Mouse (Mus musculus) embryonic facial prominence, embryonic 15.5 days (tissue): ENCODE data around the gene Taf5. TPM values are rescaled to one million over a fixed set of nuclear protein-coding genes. Genes with fewer than 3 reads are reported as not detected.

Source experiments
- ATAC-seq: fragments of 200-750 bp; cut with Nextera tagmentation; 2 replicates; pipeline ENCODE4 v1.8.0; 2017; ENCODE audit warnings: low read depth, moderate TSS enrichment; ENCODE audit not compliant: insufficient number of reproducible peaks, low FRiP score, low TSS enrichment
- H3K27ac ChIP-seq: fragments of 300-500 bp; sonication (generic); replicated peaks from 2 replicates; pipeline ENCODE4 v1.5.1; 2015; ENCODE audit warnings: mild to moderate bottlenecking, inconsistent platforms
- H3K27me3 ChIP-seq: fragments of 300-500 bp; sonication (generic); 2 replicates; pipeline ENCODE4 v1.6.1; 2015; ENCODE audit warnings: inconsistent platforms
- H3K36me3 ChIP-seq: fragments of 300-500 bp; sonication (generic); 2 replicates; pipeline ENCODE4 v1.6.1; 2015; ENCODE audit warnings: mild to moderate bottlenecking, inconsistent platforms
- H3K4me1 ChIP-seq: fragments of 300-500 bp; sonication (generic); 2 replicates; pipeline ENCODE4 v1.6.1; 2015; ENCODE audit warnings: inconsistent platforms
- H3K4me2 ChIP-seq: fragments of 300-500 bp; sonication (generic); replicated peaks from 2 replicates; pipeline ENCODE4 v1.6.1; 2015; ENCODE audit warnings: mild to moderate bottlenecking, inconsistent platforms
- H3K4me3 ChIP-seq: fragments of 300-500 bp; sonication (generic); replicated peaks from 2 replicates; pipeline ENCODE4 v1.5.1; 2015; ENCODE audit warnings: mild to moderate bottlenecking, inconsistent platforms
- H3K9ac ChIP-seq: fragments of 300-500 bp; sonication (generic); 2 replicates; pipeline ENCODE4 v1.6.1; 2015; ENCODE audit warnings: inconsistent platforms
- H3K9me3 ChIP-seq: fragments of 300-500 bp; sonication (generic); replicated peaks from 2 replicates; pipeline ENCODE4 v1.6.1; 2016; ENCODE audit warnings: inconsistent platforms
- WGBS: fragments of 180-500 bp; shearing (Covaris S2); methylation state at CpG from one replicate; pipeline ENCODE4 v1.1.7; 2015; 5-methylcytosine and 5-hydroxymethylcytosine counted together
- polyA plus RNA-seq: library from polyadenylated mRNA; unstranded; fragments of >200 nt; fragmentation: Nextera tagmentation; extraction: Ambion mirVana; gene quantifications from 2 replicates; pipeline ENCODE4 v1.2.1, GENCODE M21; 2015

The Taf5 gene
- 4.8 TPM in 2 replicates for polyA plus RNA-seq

GRCm38 (mm10) chr19:47067096-47067882, at the start of gene Taf5:
Taf5 (plus strand) TSS chr19:47067746.
- H3K9me3 ChIP-seq: no peaks in the 10 kb centered on the region
- H3K4me2 ChIP-seq: peak within 1 kb of the TSS; percentile 70
- H3K27me3 ChIP-seq: no peaks in the 10 kb centered on the region
- H3K4me3 ChIP-seq: peak within 1 kb of the TSS; percentile 98
- peak within 1 kb of the TSS; percentile 91 for H3K9ac ChIP-seq
- H3K36me3 ChIP-seq: peaks cover 16% of the 10 kb centered on the region
- H3K27ac ChIP-seq: peak within 1 kb of the TSS; percentile 89
- ATAC-seq: peak; percentile 83
- WGBS: 9% methylated on average over 49 of the region's 49 CpGs
- H3K4me1 ChIP-seq: peaks cover 14% of the 10 kb centered on the region

GRCm38 (mm10) chr19:47017831-47018230, 49.7 kb upstream of the Taf5 start:
- Histone ChIP-seq H3K9me3 (no peaks in the 10 kb centered on the region), H3K36me3 (no peaks in the 10 kb centered on the region), H3K4me1 (peaks cover 21% of the 10 kb centered on the region), H3K4me2 (no peak overlapping the region), H3K27ac (no peak overlapping the region), H3K9ac (no peak overlapping the region), H3K27me3 (peaks cover 52% of the 10 kb centered on the region), H3K4me3 (no peak overlapping the region)
- ATAC-seq: no peak
- 10% methylated on average over 3 of the region's 3 CpGs for WGBS

GRCm38 (mm10) chr19:47018330-47018729, 49.2 kb upstream of the Taf5 start:
- 44% methylated on average over 2 of the region's 2 CpGs for WGBS
- no peak overlapping the region for H3K4me2 ChIP-seq
- peaks cover 21% of the 10 kb centered on the region for H3K4me1 ChIP-seq
- no peak overlapping the region for H3K9ac ChIP-seq
- H3K4me3 ChIP-seq: no peak overlapping the region
- no peaks in the 10 kb centered on the region for H3K9me3 ChIP-seq
- H3K36me3 ChIP-seq: no peaks in the 10 kb centered on the region
- H3K27me3 ChIP-seq: peaks cover 48% of the 10 kb centered on the region
- ATAC-seq: no peak
- no peak overlapping the region for H3K27ac ChIP-seq

- Histone ChIP-seq H3K27ac (no peak overlapping the region), H3K4me2 (no peak overlapping the region), H3K27me3 (peaks cover 38% of the 10 kb centered on the region), H3K9me3 (no peaks in the 10 kb centered on the region), H3K4me3 (no peak overlapping the region), H3K36me3 (no peaks in the 10 kb centered on the region), H3K4me1 (peaks cover 15% of the 10 kb centered on the region), H3K9ac (no peak overlapping the region)
- WGBS: 19% methylated on average over 6 of the region's 6 CpGs
- no peak for ATAC-seq
These were observed 48.2 kb upstream of the Taf5 start for GRCm38 (mm10) chr19:47019326-47019725.

GRCm38 (mm10) chr19:47022709-47023108, 44.8 kb upstream of the Taf5 start:
- H3K36me3 ChIP-seq: no peaks in the 10 kb centered on the region
- no peaks in the 10 kb centered on the region for H3K4me1 ChIP-seq
- no peak overlapping the region for H3K9ac ChIP-seq
- H3K9me3 ChIP-seq: no peaks in the 10 kb centered on the region
- peaks cover 11% of the 10 kb centered on the region for H3K27me3 ChIP-seq
- H3K4me3 ChIP-seq: no peak overlapping the region
- WGBS: 74% methylated on average over 4 of the region's 4 CpGs
- H3K27ac ChIP-seq: no peak overlapping the region
- no peak overlapping the region for H3K4me2 ChIP-seq
- no peak for ATAC-seq

- H3K4me3 ChIP-seq: no peak overlapping the region
- no peak for ATAC-seq
- no peak overlapping the region for H3K9ac ChIP-seq
- no peaks in the 10 kb centered on the region for H3K9me3 ChIP-seq
- no peak overlapping the region for H3K4me2 ChIP-seq
- H3K4me1 ChIP-seq: no peaks in the 10 kb centered on the region
- H3K36me3 ChIP-seq: no peaks in the 10 kb centered on the region
- peaks cover 5% of the 10 kb centered on the region; the same call in 1 of the 2 replicates for H3K27me3 ChIP-seq
- no peak overlapping the region for H3K27ac ChIP-seq
- 85% methylated on average over 13 of the region's 13 CpGs for WGBS
These were observed 44.0 kb upstream of the Taf5 start for GRCm38 (mm10) chr19:47023546-47023945.

GRCm38 (mm10) chr19:47024954-47025353, 42.6 kb upstream of the Taf5 start:
- no peak for ATAC-seq

GRCm38 (mm10) chr19:47026513-47026912, 41.0 kb upstream of the Taf5 start:
- H3K4me1 ChIP-seq: no peaks in the 10 kb centered on the region
- H3K4me3 ChIP-seq: no peak overlapping the region
- ATAC-seq: no peak
- WGBS: 83% methylated on average over 4 of the region's 4 CpGs
- no peak overlapping the region for H3K9ac ChIP-seq
- H3K27ac ChIP-seq: no peak overlapping the region
- H3K9me3 ChIP-seq: no peaks in the 10 kb centered on the region
- H3K4me2 ChIP-seq: no peak overlapping the region
- H3K27me3 ChIP-seq: no peaks in the 10 kb centered on the region
- H3K36me3 ChIP-seq: no peaks in the 10 kb centered on the region

More at GRCm38 (mm10) chr19:47024954-47025353, 42.6 kb upstream of the Taf5 start:
- H3K36me3 ChIP-seq: no peaks in the 10 kb centered on the region
- no peaks in the 10 kb centered on the region for H3K27me3 ChIP-seq
- no peaks in the 10 kb centered on the region for H3K9me3 ChIP-seq
- WGBS: 74% methylated on average over 10 of the region's 10 CpGs
- H3K4me1 ChIP-seq: no peaks in the 10 kb centered on the region
- no peak overlapping the region for H3K9ac ChIP-seq
- no peak overlapping the region for H3K27ac ChIP-seq
- no peak overlapping the region for H3K4me2 ChIP-seq
- no peak overlapping the region for H3K4me3 ChIP-seq

GRCm38 (mm10) chr19:47029796-47030195, 37.8 kb upstream of the Taf5 start:
- WGBS: 77% methylated on average over 9 of the region's 9 CpGs
- H3K4me2 ChIP-seq: no peak overlapping the region

GRCm38 (mm10) chr19:47031770-47032169, 35.8 kb upstream of the Taf5 start:
- no peak overlapping the region for H3K27ac ChIP-seq

More at GRCm38 (mm10) chr19:47029796-47030195, 37.8 kb upstream of the Taf5 start:
- ATAC-seq: no peak
- Histone ChIP-seq H3K27me3 (no peaks in the 10 kb centered on the region), H3K9me3 (no peaks in the 10 kb centered on the region), H3K27ac (no peak overlapping the region), H3K36me3 (peaks cover 20% of the 10 kb centered on the region), H3K4me3 (no peak overlapping the region), H3K9ac (no peak overlapping the region), H3K4me1 (no peaks in the 10 kb centered on the region)

GRCm38 (mm10) chr19:47034916-47035315, 32.6 kb upstream of the Taf5 start:
- WGBS: 91% methylated on average over 4 of the region's 4 CpGs
- H3K36me3 ChIP-seq: peaks cover 55% of the 10 kb centered on the region

More at GRCm38 (mm10) chr19:47031770-47032169, 35.8 kb upstream of the Taf5 start:
- no peaks in the 10 kb centered on the region for H3K4me1 ChIP-seq
- no peaks in the 10 kb centered on the region for H3K27me3 ChIP-seq
- 78% methylated on average over 6 of the region's 6 CpGs for WGBS
- no peak overlapping the region for H3K4me2 ChIP-seq
- H3K4me3 ChIP-seq: no peak overlapping the region
- no peaks in the 10 kb centered on the region for H3K9me3 ChIP-seq
- H3K36me3 ChIP-seq: peaks cover 31% of the 10 kb centered on the region
- no peak overlapping the region for H3K9ac ChIP-seq
- no peak for ATAC-seq

GRCm38 (mm10) chr19:47036596-47036995, 30.9 kb upstream of the Taf5 start:
- WGBS: 82% methylated on average over 3 of the region's 3 CpGs
- H3K9me3 ChIP-seq: no peaks in the 10 kb centered on the region
- H3K4me1 ChIP-seq: no peaks in the 10 kb centered on the region
- H3K27me3 ChIP-seq: no peaks in the 10 kb centered on the region
- no peak overlapping the region for H3K4me3 ChIP-seq
- no peak overlapping the region for H3K27ac ChIP-seq
- H3K36me3 ChIP-seq: peaks cover 63% of the 10 kb centered on the region
- no peak for ATAC-seq
- H3K4me2 ChIP-seq: no peak overlapping the region
- no peak overlapping the region for H3K9ac ChIP-seq

More at GRCm38 (mm10) chr19:47034916-47035315, 32.6 kb upstream of the Taf5 start:
- Histone ChIP-seq H3K4me2 (no peak overlapping the region), H3K4me3 (no peak overlapping the region), H3K9me3 (no peaks in the 10 kb centered on the region), H3K9ac (no peak overlapping the region), H3K27ac (no peak overlapping the region), H3K4me1 (no peaks in the 10 kb centered on the region), H3K27me3 (no peaks in the 10 kb centered on the region)
- no peak for ATAC-seq
